ENCODE assay signal across 10 mouse cellular contexts in the genomic region with DNA sequence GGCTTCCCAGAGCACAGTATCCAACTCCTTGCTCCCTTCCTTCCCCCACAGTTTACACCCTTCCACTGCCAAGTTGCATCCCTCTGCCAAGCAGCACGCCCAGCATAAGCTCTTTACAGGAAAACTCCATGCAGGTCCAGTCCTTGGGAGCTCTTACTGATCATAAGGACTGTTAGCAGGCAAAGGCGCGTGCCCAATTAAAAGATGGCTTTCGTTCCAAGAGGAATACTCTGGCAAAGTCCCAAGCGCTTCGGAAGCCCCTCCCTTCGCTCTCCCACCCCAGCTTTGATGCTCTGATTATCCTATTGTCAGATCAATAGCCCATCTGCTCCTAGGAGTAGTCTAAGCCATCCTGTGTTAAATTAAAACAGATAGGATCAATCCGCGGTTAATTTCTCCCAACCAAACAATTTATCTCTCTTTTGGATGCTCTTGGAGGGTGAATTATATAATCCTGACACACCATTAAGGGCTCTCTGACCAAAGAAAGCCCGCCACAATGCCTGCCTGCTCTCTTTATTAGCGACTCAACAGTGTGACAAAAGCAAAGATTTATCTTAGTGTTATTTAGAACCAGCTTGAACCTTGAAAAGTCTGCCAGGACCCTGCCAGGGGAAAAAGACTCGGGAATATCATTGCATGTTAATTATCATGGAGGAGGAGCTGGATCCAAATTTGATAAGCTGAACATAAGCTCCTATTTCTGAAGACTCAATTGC.
A peak's percentile ranks its signal among the peaks of the same experiment; 100 is the strongest.
DNase-seq lines count a peak whose midpoint lies in the region; ATAC-seq lines count a peak whose summit lies in the region.
"Had no signal": no experiment of that assay in that cellular context is flagged by ENCODE, and none has a peak within 500 bp of the region (broad histone marks: within the 10 kb centered on the region; RNA-seq: fewer than 3 reads in every experiment).

No protein-coding gene starts in this region.

- H3K27ac ChIP-seq in embryonic facial prominence, embryonic 13.5 days: no peak overlapping the region
- H3K27ac ChIP-seq in heart, embryonic 10.5 days: no peak overlapping the region
- H3K27ac ChIP-seq: heart, embryonic 15.5 days had no signal

- H3K9me3 ChIP-seq in embryonic facial prominence, embryonic 13.5 days: no peaks in the 10 kb centered on the region
- no peaks in the 10 kb centered on the region for H3K9me3 ChIP-seq in heart, embryonic 10.5 days
- H3K9me3 ChIP-seq: heart, embryonic 15.5 days had no signal

- H3K27me3 ChIP-seq in embryonic facial prominence, embryonic 13.5 days: no peaks in the 10 kb centered on the region
- H3K27me3 ChIP-seq in heart, embryonic 10.5 days (ENCODE audit: insufficient read depth, poor library complexity, severe bottlenecking): no peaks in the 10 kb centered on the region
- H3K27me3 ChIP-seq: heart, embryonic 15.5 days; Patski had no signal

- H3K36me3 ChIP-seq in embryonic facial prominence, embryonic 13.5 days: no peaks in the 10 kb centered on the region
- H3K36me3 ChIP-seq in heart, embryonic 10.5 days: no peaks in the 10 kb centered on the region
- H3K36me3 ChIP-seq: heart, embryonic 15.5 days had no signal

- 52% methylated on average over 12 of the region's 12 CpGs for WGBS in embryonic facial prominence, embryonic 13.5 days
- WGBS in heart, embryonic 10.5 days: 73% methylated on average over 12 of the region's 12 CpGs

- H3K4me3 ChIP-seq in embryonic facial prominence, embryonic 13.5 days: no peak overlapping the region
- no peak overlapping the region for H3K4me3 ChIP-seq in heart, embryonic 10.5 days
- H3K4me3 ChIP-seq: heart, embryonic 15.5 days had no signal

- DNase-seq in frontal cortex, postnatal 14 days (ENCODE audit: low spot score in 2 of 2): peak; percentile 20 to 28
- DNase-seq in left cerebral cortex, adult 8-10 months (ENCODE audit: low spot score in 2 of 2): peak; percentile 8 to 12
- peak; percentile 40 for DNase-seq in retina, embryonic 14.5 days (ENCODE audit: low spot score)
- DNase-seq in ovary, adult 18-20 months (ENCODE audit: low spot score): no peak
- no peak for DNase-seq in heart, embryonic 10.5 days (ENCODE audit: low spot score)
- no peak for DNase-seq in ovary, postnatal 14 days (ENCODE audit: low spot score)
- DNase-seq: liver had no signal

- H3K4me2 ChIP-seq in embryonic facial prominence, embryonic 13.5 days: peak overlapping the region; percentile 31; the same call in 1 of the 2 replicates
- H3K4me2 ChIP-seq: heart, embryonic 15.5 days had no signal

- H3K4me1 ChIP-seq in embryonic facial prominence, embryonic 13.5 days: peaks cover 11% of the 10 kb centered on the region; the same call in 1 of the 2 replicates
- H3K4me1 ChIP-seq in heart, embryonic 10.5 days: no peaks in the 10 kb centered on the region

- no peak overlapping the region for H3K9ac ChIP-seq in embryonic facial prominence, embryonic 13.5 days
- H3K9ac ChIP-seq: heart, embryonic 15.5 days had no signal

- ATAC-seq in embryonic facial prominence, embryonic 13.5 days (ENCODE audit: insufficient number of reproducible peaks, insufficient read depth, low FRiP score, low TSS enrichment, low read depth): no peak
- ATAC-seq: Patski had no signal

Comparison
In these comparisons a context has a peak if more than half of its experiments do, and no peak if none do; other contexts are left out.
1. DNase-seq: peak in frontal cortex, postnatal 14 days (2 of 2), left cerebral cortex, adult 8-10 months (2 of 2) and retina, embryonic 14.5 days (single experiment); none in ovary, adult 18-20 months (single experiment), heart, embryonic 10.5 days (single experiment) and ovary, postnatal 14 days (single experiment).